Mouse (Mus musculus) midbrain, embryonic 11.5 days (tissue): Measurements from ENCODE around the gene Gm20838. TPM values are rescaled to one million over a fixed set of nuclear protein-coding genes. Genes with fewer than 3 reads are reported as not detected.
"Not testable (repeated sequence)": the region's sequence is repeated elsewhere in the genome, so short reads cannot be mapped to it uniquely, and the experiment has no call there.

Experiments
- ATAC-seq: fragments of 200-750 bp; cut with Nextera tagmentation; 2 replicates; pipeline ENCODE4 v1.8.0; 2017; ENCODE audit warnings: moderate TSS enrichment, moderate library complexity; ENCODE audit not compliant: low FRiP score
- DNase-seq: peaks from one replicate; pipeline ENCODE4 v3.0.0; 2015; ENCODE audit warnings: low spot score; ENCODE audit errors: missing footprints
- H3K27ac ChIP-seq: fragments of 300-500 bp; sonication (generic); 2 replicates; pipeline ENCODE4 v1.5.1; 2014; ENCODE audit warnings: low read depth, low read length
- H3K27me3 ChIP-seq: fragments of 300-500 bp; sonication (generic); 2 replicates; pipeline ENCODE4 v1.6.1; 2014; ENCODE audit warnings: mild to moderate bottlenecking, low read length, moderate library complexity, mixed read lengths; ENCODE audit not compliant: control insufficient read depth, insufficient read depth
- H3K36me3 ChIP-seq: fragments of 300-500 bp; sonication (generic); 2 replicates; pipeline ENCODE4 v1.6.1; 2014; ENCODE audit warnings: mild to moderate bottlenecking, low read length, moderate library complexity, mixed read lengths; ENCODE audit not compliant: control insufficient read depth, insufficient read depth
- H3K4me1 ChIP-seq: fragments of 300-500 bp; sonication (generic); 2 replicates; pipeline ENCODE4 v1.6.1; 2014; ENCODE audit warnings: low read length; ENCODE audit not compliant: control insufficient read depth, insufficient read depth
- H3K4me2 ChIP-seq: fragments of 300-500 bp; sonication (generic); 2 replicates; pipeline ENCODE4 v1.6.1; 2014; ENCODE audit warnings: mild to moderate bottlenecking, moderate library complexity
- H3K4me3 ChIP-seq: fragments of 300-500 bp; sonication (generic); 2 replicates; pipeline ENCODE4 v1.5.1; 2014; ENCODE audit warnings: low read depth, low read length
- H3K9ac ChIP-seq: fragments of 300-500 bp; sonication (generic); 2 replicates; pipeline ENCODE4 v1.6.1; 2014; ENCODE audit warnings: low read length
- H3K9me3 ChIP-seq: fragments of 300-500 bp; sonication (generic); 2 replicates; pipeline ENCODE4 v1.6.1; 2016; ENCODE audit warnings: low read length; ENCODE audit not compliant: control insufficient read depth
- WGBS: fragments of 180-500 bp; shearing (Covaris S2); extraction: QIAGEN DNeasy Blood & Tissue Kit; methylation state at CpG from one replicate; pipeline ENCODE4 v1.1.7; 2014; 5-methylcytosine and 5-hydroxymethylcytosine counted together
- polyA plus RNA-seq: library from polyadenylated mRNA; unstranded; fragments of >200 nt; fragmentation: Nextera tagmentation; extraction: Ambion mirVana; gene quantifications from 2 replicates; pipeline ENCODE4 v1.2.1, GENCODE M21; 2014

The Gm20838 gene
- polyA plus RNA-seq = not detected in 2 replicates

DNA sequence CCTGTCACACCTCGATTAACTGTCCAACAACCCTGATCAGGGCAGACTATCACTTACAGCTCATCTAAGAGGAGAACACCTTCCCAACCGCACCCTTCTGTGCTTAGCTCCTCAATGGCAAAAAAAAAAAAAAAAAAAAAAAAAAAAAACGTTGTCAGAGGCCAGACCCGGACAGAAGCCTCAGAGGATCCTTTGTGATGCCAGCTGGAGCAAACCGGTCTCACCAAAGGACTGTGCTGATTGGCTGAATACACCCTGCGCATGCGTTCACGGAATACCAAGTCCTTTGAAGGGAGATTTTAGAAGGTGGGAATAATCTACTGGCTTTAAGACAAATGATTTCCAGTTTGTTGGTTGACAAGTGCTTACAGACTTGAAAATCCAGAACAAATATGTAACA lies at the start of gene Gm20838:
TSS of gene Gm20838 (minus strand) at position 101 of the 400 bp plus-strand sequence.
- H3K4me2 ChIP-seq, H3K4me1 ChIP-seq, DNase-seq, H3K36me3 ChIP-seq, H3K27me3 ChIP-seq, H3K9me3 ChIP-seq, H3K27ac ChIP-seq, H3K9ac ChIP-seq, ATAC-seq, H3K4me3 ChIP-seq: not testable (repeated sequence)
- WGBS = no CpG with 5 or more reads among the region's 8 CpGs
